In genomic region chr5:23395721-23396120, GRCm38 (mm10) we compare ENCODE assay signal across 1 mouse cellular context.
TF ChIP-seq lines count a peak whose summit lies in the region.

No protein-coding gene starts in this region.

TF ChIP-seq in MEL, 35 proteins besides CTCF, POLR2A, EP300 and RAD21 (continued from another document):
- TF ChIP-seq BHLHE40 (IDR thresholded peaks at IDR 0.05; ENCODE audit: borderline replicate concordance, low read depth, low read length) (no peak), GABPA (IDR thresholded peaks at IDR 0.05; ENCODE audit: low read depth, low read length) (no peak)
